Mouse (Mus musculus): ENCODE measurements at regions not wholly inside any gene's neighbourhood (a gene's known extent, or its start where the extent isn't known, plus 50 kb on each side); places are given as distances from the start of the nearest gene placed in this dataset.

DNA sequence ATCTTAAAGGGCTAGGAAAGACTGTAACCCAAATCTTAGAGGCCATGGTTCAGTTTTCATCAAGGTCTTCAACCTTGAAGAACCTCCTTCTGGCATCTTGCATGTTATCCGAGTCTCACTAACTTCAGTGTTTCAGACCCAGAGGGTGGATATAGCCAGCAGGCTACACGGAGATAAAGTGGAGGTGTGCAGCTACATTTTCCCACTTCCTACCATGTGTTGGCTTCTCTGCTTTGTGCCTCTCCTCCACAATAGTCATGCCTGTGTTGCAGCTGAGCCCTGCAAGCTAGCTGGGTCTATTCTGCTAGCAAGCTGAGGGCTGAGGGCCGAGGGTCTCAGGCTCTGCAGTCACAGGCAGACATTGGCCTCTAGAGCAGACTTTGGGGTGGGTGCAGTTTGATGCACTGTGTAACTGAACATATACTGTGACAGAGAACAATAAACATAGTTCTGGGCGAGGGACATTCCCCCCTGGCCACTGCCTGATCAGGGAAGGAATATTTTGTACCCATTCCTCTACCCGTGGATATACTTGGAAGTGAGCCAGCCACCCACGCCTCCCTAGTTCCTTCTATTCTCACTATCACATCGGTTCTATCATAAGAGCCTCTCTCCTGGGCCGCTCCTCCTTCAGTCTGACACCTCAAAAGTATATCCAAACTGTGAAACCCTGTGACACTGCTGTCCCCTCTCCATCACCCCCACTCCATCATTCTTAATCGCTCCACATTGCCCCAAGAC, 152.6 kb upstream of the Mycn start:
- DNase-seq (ENCODE audit: low read depth) = no peak

DNA sequence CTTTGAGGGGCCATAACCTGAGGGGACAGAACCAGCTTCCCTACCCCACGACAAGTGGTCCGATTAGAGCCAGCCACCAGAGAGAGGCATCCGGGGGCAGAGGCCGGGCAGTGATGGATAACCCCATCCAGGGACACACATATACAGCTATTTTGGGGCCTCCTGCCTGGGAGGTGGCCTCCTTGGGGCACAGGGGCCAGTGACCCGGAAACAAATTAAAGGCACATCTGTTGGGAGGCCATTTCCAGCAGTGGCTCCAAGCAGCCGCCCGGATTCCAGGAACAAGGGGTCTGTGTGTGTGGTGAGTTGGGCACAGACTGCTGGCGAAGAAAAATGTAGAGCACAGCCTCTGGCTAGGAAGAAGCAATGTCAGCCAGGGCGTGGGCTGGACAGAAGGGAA, 144.2 kb upstream of the Mycn start:
- DNase-seq (ENCODE audit: low read depth) = no peak

DNA sequence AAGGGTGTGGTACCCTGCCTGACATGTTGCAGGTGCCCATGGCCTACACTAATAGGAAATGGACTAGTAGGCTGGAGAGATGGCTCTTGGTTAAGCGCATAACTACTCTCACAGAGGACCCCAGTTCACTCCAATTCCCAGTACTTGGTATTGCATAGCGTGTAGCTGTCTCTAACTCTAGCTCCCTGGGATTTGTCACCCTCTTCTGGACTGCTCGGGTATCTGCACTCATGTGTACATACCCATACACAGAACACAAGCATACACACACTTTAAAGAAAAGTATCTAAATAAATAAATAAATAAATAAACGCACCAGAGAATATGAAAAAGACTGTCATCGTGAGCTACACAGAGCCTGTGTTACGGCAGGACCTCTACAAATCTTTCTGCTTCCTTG, 143.8 kb upstream of the Mycn start:
- DNase-seq (ENCODE audit: low read depth) = no peak

DNA sequence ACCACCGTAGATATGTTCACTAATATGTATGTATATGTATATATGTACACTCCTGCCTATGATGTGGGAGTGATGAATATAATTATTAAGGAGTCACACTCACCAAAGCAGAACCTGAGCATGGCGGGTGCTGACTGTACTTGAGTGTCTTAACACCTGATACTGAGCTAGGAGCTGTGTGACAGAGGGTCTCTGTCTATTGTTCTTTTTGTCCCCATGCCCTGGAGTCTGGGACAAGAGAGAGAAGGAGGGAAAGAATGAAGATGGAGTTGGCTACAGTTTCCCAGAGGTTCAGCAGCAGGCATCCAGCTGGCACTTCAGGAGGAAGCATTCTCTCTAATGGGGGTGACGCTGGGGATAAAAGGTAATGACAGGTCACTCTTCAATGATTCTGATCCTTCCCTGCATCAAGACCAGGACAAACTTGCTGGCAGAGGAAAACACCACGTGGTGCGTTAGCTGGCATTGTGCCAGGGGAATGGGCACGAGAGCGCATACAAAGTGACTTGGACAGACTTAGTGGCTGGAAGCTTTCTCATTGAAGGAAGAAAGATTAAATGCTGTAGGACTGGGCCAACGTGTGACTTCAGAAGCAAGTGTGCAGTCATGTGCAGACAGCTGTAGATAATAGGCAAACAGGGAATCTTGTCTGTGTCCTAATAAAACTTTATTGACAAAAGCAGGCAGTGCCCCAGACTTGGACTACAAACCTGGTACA, 141.8 kb upstream of the Mycn start:
- DNase-seq (ENCODE audit: low read depth) = no peak

DNA sequence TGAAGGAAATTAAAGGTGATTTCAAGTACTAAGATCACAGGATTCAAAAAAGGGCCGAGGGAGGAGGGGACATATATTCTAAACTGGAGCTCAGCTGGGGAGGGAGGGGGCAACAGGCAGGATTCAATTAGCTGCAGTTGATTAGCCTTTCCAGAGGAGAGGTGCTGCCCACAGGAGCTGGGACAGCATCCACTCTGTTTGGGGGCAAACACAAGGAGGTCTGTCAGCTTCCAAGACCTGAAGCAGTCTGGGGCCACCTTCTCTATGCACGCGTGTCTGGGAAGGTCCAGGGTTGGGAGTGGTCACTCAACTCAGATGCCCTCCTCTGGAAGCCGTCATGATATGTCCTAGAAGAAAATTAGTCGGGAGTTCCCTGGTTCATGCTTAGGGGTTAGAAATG, 139.1 kb upstream of the Mycn start:
- no peak for DNase-seq (ENCODE audit: low read depth)

DNA sequence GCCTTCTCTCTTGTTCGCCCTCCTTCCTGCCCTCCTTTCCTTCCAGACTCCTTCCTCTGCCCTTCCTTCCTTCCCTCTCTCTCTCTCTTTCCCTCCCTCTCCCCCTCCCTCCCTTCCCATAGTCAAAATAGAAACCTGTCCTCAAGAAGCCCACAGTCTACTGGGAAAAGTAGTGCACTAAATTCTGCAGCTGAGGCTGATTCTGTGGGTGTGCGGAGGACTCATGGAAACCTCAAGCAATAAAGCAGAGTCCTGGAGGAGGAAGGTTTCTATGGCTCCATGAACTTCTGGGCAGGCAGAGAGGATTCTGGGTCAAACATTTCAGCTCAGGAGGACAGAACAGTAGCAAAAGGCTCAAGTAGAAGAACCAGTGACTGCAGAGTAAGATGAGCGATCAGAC, 138.1 kb upstream of the Mycn start:
- DNase-seq (ENCODE audit: low read depth) = no peak

DNA sequence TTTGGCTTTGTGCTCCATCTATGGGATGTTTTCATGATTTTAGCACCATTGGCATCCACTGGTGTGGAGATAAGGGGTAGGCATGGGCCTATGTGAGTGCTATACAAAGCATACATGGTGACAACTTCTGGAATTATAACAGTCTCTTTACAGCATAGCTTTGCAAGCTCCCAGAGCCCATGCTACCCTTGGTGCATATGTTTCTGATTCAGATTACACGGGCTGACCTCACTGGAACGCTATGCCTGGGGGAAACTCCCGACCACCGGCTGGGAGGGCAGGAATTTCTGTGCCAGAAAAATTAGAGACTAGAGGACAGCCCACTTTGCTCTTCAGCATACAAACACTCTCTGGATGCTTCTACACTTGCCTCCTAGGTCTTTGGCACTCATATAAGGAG, 136.0 kb upstream of the Mycn start:
- DNase-seq (ENCODE audit: low read depth) = no peak

DNA sequence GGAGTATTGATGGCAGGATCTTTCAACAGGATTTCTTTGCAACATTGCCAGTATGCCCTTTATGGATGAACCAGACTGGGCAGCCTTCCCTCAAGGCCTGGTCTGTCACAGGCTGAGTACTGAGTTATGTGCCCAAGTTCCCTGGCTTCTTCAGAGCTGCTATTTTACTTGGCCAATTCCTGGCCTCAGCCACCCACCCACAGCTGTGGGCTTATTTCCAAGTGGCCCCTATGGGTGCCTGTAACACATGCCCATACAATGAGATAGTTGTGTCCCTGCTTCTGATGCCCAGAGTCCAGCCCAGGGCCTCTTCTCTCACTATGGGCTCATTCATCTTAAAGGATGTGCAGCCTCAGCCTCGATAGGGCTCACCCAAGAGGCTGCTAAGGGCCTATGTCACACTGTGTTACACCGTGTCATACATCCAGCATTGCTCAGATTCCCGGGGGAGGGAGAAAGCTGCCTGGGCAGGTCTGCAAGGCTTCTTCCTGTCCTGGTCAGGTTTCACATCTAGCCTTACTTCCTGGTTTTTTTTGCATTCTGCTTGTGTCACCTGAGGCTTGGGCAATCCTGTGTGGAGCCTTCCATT, 135.1 kb upstream of the Mycn start:
- no peak for DNase-seq (ENCODE audit: low read depth)

DNA sequence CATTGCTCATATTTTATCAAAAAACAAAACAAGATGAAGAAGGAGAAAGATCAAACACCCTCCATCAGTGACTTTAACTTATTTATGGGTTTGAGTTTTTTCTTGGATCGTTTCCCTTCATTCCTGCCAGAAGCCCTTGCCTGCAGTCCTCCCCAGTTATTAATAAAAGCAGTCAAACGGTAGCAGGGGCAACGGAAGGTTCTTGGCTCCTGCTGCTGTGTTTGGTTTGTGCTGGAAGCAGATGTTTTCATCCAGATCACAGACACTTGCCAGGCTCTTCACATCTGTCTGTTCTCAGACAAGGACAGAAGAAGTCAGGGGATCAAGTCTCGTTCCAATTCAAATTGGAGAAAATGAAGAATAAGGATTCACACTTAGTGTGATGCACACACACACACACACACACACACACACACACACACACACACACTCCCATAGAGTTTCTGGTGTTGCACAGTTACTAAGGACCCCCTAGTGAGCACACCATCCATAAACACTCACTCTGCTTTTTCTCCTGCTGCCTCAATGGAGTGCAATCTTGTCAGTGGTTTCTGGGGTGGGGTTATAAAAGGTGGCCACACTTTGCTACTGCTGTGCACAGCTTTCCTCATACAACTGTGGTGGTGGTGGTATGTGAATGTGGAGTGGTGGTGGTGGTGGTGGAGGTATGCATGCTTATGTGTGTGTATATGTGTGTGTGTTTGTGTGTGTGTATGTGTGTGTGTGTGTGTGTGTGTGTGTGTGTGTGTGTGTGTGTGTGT, 131.6 kb upstream of the Mycn start:
- no peak for DNase-seq (ENCODE audit: low read depth)

DNA sequence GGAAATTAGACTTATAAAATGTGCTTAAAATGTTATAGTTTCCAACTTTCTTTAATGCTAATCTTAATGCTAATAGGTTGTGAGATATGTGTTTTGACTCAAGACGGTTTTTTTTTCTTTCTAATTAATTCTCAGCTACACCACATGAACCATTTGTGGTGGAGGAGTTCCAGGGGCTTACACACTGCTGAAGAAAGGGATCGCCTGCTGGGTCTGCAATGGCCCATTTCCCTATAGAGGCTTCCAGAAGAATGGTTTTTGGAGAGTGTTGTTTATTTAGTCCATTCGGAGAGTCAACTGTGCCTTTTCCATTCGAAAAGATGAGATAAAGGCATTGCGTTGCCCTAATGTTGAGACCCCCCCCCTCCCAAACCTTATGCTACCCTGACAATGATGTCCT, 125.6 kb upstream of the Mycn start:
- no peak for DNase-seq (ENCODE audit: low read depth)

DNA sequence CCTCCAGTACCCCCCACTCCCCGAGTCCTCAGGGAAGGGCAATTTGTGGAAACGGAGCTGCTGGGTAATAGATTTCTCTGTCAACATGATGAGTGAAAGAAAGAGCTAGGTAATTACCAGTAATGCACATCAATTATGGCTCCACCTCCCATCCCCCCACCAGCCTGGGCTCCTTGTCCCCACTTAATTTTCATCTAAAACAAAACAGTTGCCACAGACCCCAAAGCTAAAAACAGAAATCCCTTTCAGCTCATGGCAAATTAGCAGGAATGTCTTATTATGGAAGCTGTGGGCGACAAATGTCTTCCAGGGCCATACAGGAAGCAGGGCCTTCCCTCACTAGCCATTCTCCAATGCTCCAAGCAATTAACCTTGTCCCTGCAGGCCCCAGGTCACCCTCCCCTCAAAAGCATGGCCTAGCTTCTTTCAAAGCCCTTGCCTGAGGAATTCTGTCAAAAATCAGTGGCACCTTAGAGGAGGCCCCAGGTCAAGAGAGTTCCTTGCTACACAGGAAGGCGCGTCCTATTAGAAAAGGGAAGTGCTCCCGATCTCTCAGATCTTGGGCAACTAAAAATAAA, 125.0 kb upstream of the Mycn start:
- DNase-seq (ENCODE audit: low read depth) = no peak

DNA sequence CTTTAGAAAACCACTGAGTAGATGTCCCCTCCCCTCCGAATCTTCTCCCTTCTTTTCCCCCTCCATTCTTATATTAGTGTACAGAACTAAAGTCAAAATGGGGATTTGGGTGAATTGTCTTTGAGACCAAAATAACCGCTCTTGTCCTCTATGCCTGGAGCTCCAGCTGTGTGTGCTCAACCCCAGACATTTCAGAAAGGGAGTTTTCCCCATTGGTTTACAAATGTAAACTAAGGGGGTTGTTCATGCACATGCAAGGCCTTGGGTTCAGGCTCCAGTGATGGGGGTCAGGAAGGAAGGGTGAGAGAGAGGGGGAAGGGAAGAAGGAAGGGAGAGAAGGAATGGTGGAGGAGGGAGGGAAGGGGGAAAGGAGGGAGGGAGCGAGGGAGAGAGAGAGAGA, 117.8 kb upstream of the Mycn start:
- DNase-seq (ENCODE audit: low read depth) = no peak

DNA sequence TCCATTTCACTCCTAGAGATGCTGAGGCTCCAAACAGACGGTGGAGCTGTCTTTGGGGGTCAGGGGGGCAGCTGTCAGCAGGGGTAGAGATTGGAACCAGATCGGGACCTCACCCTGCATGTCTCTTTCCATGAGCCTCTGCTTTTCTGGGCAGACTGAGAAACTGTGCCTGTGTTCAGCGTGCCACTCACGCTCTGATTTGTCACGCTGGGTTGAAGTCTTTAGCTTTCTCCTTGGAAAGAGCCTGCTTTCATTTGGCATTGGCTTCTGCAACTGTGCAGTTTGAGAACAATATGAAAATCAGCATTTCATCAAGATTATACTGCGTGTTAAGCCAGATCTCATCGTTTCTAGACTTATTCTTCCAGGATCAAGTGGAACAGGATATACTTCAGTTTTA, 114.5 kb upstream of the Mycn start:
- no peak for DNase-seq (ENCODE audit: low read depth)

DNA sequence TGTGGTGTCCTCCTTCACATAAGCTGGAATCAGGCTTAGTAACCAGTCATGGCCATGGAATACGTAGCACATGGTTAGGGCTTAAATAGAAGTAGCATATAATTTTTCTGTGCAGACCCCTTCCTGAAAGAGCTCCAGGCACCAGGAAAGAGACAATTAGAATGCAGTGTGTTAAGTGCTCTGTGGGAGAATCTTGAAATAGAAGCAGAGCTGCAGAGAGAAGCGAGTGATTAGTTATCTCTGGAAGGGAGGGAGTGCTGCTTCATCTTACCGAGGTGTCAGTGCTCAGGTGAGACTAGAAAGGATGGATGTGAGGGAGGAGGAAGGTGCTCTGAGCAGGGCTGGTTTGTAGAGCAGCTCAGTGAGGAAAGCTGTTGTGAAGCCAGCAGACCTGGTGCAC, 112.9 kb upstream of the Mycn start:
- DNase-seq (ENCODE audit: low read depth) = no peak

DNA sequence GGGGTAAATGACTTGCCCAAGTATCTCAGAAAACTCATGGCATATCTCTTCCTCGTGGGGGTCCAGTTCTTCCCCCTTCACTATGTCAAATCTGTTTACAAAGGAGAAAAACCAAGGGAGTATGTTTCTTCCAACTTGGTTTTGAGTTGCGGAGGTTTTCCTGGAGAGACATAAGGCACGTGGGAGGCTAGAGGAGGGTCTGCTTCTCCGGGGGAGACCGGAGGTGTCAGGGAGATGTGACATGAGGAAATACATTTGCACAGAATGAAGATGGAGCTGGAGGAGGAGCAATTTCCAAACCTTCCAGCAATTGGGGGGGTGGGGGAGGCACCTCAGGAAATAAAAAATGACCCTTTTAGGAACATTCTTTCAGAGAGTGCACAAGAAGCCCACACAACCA, 112.0 kb upstream of the Mycn start:
- DNase-seq (ENCODE audit: low read depth) = no peak

DNA sequence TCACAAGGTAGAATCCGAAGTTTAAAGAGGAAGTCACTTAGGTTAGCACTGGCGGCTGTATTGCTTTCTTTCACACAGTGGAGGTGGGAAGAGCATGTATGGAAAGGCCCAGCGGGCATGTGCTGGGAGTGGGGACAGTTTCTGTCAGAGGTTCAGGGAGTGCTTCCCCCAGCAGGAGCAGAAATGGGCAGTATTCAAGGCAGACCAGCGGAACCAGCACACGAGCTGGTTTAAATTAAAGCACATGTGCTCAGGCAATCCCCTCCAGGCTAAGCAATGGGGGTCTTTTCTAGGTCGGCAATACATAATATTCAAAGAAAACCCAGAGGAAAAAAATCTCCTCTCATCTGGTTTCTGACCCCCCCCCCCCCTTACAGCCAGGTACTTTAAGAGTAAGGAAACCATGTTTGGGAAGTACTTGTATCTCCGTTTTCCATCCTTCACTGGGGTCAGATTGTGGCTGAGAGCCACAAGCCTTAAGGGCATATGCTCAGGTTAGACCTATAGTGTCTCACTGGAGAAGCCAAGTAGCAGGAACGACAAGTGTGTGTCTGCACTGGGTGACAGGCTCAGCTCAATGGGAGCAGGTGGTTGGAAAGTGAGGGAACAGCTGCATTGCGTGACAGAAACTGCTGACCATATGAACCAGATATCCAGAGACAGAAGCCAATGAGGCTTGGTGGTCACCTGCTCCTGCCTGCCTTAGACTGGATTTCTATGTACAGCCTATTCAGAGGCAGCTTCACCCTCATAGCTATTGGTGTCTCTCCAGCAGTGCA, 111.3 kb upstream of the Mycn start:
- no peak for DNase-seq (ENCODE audit: low read depth)

DNA sequence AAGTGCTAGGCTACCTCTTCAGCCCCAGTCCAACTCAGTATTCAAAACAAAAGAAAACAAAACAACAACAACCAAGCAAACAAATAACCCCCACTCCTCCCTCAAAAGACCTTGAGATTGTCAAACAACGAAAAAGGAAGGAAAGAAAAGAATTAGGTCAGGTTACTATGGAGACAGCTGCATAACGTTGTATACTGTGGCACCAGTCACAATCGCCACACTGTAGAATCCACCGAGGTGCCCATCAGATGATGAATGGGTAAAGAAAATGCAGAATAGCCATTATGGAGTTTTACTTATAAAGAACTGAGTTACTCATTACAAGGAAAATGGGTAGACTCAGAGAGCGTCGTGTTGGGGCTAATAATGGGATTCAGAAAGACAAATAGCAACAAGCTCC, 110.5 kb upstream of the Mycn start:
- DNase-seq (ENCODE audit: low read depth) = no peak

DNA sequence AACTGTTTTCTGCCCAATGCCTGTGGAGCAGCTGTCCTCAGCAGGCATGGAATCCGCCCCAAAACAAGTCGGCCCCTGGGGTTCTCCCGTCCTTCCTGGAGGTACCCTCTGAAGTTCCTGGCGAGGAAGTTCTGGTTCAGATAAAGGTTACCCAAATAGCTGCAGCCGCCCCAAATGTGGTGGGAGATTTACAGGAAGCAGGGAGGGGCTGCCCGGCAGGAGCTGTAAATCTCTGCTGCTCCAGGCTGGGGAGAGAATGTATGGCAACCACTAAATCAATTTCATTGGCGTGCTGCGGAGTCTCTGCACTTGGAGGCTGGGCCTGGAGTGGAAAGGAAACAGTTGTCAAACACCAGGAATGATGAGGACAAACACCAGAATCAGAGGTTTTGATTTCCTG, 107.9 kb upstream of the Mycn start:
- no peak for DNase-seq (ENCODE audit: low read depth)

DNA sequence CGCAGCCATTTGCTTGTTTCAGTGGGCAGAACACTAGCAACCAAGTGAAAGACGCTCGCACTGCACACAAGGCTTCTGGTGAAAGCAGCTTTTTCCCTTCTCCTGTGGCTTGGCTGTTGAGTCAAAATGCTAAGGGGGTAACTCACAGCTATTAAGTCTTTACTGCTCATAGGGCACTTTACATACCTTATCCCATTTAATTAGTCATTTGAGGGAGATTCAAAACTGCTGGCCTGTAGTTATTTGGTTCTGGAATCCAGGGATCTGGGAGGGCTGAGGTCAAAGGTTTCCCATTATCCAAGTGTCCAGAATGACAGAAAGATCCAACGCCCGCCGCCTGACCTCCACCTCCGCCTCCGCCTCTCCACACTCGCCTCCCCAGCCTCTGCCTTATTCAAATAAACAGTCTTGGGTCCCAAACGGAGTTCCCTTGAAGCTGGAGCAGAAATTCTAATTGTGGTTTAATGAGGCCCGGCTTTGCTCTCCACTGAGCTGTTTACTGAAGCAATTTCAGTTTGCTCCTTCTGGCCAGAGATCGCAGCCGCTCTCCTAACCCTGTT, 106.5 kb upstream of the Mycn start:
- no peak for DNase-seq (ENCODE audit: low read depth)

DNA sequence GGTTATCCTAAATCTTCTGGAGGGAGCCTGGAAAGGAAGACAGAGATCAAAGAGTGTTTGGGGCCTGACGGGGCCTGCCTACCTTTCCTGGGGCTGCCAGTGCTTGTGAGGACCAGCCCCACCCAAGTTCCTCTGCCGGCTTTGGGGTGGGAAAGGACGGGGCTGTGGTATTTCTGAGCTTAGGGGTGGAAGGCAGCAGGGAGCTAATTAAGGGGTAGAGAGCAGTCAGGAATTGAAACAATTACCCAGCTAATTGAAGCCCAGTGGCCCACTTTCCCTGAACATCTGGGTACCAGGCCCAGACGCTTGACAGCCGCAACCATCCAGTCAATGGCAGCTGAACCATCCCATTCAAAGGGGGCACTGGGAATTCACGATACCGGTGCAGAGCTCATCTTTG, 101.2 kb upstream of the Mycn start:
- no peak for DNase-seq (ENCODE audit: low read depth)

DNA sequence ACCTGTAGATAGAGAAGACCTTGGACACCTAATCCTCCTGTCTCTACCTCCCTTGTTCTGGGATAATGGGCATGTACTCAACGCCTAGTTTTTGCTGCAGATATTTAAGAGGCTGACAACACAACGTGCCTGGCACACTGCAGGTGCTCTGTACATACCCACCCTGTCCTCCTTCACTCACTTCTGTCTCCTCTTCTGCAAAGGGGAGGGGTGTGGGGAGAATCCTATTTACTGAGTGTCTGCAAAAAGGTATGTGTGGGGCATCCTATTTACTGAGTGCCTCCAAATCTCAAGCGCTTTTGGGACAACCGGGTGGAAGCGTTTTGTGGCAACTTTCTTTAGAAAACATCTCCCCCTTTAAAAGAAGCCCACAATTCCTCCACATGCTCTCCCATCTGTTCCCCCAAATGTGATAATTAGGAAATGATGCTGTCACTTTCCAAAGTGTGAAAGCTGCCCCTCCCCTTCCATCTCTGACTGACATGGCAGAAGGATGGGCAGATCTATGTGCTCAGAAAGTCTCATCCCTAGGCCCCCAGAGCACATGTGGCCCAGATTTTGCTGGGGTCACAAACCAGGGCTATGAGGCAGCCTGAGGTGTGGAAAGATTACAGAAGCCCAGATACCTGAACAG, 93.5 kb upstream of the Mycn start:
- DNase-seq (ENCODE audit: low read depth) = no peak
